Mouse (Mus musculus) splenic B cell, adult 2 months (primary cell): ENCODE measurements around the gene Lca5.

Source experiments
- DNase-seq: peaks from one replicate; pipeline ENCODE4 v3.0.0-alpha.2; 2011; ENCODE audit warnings: low read depth, low spot score
- H3K27me3 ChIP-seq: 2 replicates; pipeline ENCODE4 v1.6.1; 2012; ENCODE audit warnings: mild to moderate bottlenecking, low read length, moderate library complexity, mixed read lengths; ENCODE audit not compliant: control insufficient read depth, poor library complexity, insufficient read depth, severe bottlenecking
- H3K36me3 ChIP-seq: 2 replicates; pipeline ENCODE4 v1.6.1; 2012; ENCODE audit warnings: mild to moderate bottlenecking, low read length, moderate library complexity, mixed read lengths; ENCODE audit not compliant: control insufficient read depth, poor library complexity, insufficient read depth, severe bottlenecking

Lca5 gene

GRCm38 (mm10) chr9:83440392-83441357, at the start of gene Lca5:
Gene Lca5, minus strand, starts transcription at chr9:83441127.
- Histone ChIP-seq H3K27me3 (no peaks in the 10 kb centered on the region), H3K36me3 (no peaks in the 10 kb centered on the region)
- DNase-seq = peak; percentile 96

- DNase-seq = no peak
- H3K27me3 ChIP-seq = no peaks in the 10 kb centered on the region
These were observed 47.7 kb upstream of the Lca5 start for GRCm38 (mm10) chr9:83488491-83489210.

DNA sequence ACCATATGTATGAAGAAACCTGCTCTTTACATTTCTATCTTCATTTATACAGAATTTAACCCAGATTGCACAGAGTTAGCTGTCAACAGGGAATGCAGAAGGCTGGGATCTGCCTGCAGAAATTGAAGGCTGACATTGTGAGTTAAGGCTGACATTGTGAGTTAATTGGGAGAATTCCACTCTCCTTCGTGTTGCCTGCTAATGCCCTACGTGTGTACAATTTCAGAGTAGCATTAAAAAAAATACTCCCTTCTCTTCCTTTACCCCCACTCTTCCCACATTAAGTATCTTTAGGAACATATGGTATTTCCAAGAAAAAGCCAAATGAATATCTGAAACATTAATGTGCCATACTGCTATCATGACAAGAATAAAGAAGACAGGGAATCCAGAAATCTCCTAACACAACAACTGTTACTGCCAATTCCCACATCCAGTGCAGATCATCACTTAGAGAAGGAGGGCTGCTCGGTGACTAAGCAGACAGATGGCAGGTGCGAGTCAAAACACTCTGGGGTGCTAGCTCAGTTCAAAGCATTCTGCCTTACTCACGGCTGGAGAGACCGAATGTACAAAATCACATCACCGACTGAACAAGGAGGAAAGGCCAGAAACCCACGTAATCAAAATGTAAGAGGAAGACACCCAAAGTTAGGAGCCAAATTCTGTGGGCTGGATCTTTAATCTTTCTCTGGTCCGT, 47.0 kb upstream of the Lca5 start:
- no peaks in the 10 kb centered on the region for H3K36me3 ChIP-seq
- no peak for DNase-seq
- H3K27me3 ChIP-seq = no peaks in the 10 kb centered on the region

More at GRCm38 (mm10) chr9:83488491-83489210, 47.7 kb upstream of the Lca5 start:
- no peaks in the 10 kb centered on the region for H3K36me3 ChIP-seq

DNA sequence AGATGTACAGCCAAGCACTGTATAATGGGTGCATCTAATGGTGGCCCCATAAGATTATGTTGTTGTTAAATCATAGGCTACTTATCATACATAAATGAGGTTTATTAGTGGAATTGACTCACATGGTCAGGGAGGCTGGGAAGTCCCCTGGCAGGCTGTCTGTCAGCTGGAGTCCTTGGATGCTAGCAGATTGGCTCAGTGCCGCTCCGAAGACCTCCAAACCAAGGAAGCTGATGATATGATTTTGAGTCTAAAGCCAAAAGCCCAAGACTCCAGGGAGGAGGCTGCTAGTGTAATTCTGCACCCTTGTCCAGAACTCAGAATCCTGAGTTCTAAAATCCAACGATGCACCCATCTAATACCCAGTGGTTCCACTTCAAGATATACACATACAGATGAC, 45.0 kb upstream of the Lca5 start:
- H3K27me3 ChIP-seq = no peaks in the 10 kb centered on the region
- DNase-seq = no peak
- no peaks in the 10 kb centered on the region for H3K36me3 ChIP-seq

GRCm38 (mm10) chr9:83485357-83485756, 44.4 kb upstream of the Lca5 start:
- H3K36me3 ChIP-seq = no peaks in the 10 kb centered on the region
- DNase-seq = no peak
- no peaks in the 10 kb centered on the region for H3K27me3 ChIP-seq

- H3K36me3 ChIP-seq = no peaks in the 10 kb centered on the region
- H3K27me3 ChIP-seq = no peaks in the 10 kb centered on the region
- no peak for DNase-seq
These were observed 42.5 kb upstream of the Lca5 start for GRCm38 (mm10) chr9:83483419-83483818.

DNA sequence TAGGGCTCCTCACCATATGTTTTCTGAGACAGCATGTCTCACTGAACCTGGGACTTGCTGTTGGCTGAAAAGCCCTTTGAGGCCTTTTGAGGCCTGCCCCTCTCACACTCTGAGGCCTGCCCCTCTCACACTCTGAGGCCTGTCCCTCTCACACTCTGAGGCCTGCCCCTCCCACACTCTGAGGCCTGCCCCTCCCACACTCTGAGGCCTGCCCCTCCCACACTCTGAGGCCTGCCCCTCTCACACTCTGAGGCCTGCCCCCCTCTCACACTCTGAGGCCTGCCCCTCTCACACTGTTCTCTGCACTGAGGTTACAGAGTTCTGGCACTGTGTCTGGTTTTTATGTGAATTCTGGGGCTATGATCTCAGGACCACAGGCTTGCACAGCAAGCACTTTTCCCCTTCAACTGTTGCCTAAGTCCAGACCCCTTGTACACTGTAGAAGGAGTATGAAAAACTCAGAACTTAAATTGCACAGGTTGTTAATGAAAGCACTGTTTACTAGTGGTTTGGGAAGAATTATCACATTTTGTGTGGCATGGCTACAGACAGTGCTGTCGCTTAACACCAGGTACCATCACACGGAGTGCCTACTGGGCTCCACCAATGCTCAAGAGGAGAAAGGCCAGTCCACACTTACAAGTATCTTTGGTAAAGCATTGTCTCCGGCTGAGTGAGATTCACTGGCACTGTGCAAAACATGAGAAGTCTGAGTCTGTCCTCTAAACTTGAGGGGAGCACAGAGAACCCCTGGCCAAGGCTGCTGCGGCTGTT, 41.4 kb upstream of the Lca5 start:
- no peak for DNase-seq

DNA sequence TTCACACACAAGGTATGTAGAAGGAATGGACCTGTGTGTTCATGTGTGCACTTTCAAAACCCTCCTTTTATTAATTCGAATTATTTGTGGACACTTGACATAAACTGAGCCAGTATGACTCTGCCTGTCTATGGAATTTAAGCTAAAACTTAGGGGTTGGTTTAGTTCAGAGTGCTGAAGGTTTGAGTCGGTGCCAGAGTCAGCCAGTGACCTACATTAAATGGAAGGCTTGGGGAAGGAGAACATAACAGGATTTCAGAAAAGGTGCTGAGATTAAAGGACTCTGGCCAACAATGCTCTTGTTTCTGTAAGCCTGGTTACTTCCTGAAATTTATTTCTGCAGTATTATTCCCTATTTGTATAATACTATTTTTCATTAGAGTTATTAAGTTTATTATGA, 28.9 kb upstream of the Lca5 start:
- Histone ChIP-seq H3K36me3 (no peaks in the 10 kb centered on the region), H3K27me3 (no peaks in the 10 kb centered on the region)
- no peak for DNase-seq

More for the DNA sequence above, 41.4 kb upstream of the Lca5 start:
- Histone ChIP-seq H3K27me3 (no peaks in the 10 kb centered on the region), H3K36me3 (no peaks in the 10 kb centered on the region)

- DNase-seq = peak; percentile 73
- no peaks in the 10 kb centered on the region for H3K27me3 ChIP-seq
These were observed 6.8 kb upstream of the Lca5 start for GRCm38 (mm10) chr9:83447771-83448170.

DNA sequence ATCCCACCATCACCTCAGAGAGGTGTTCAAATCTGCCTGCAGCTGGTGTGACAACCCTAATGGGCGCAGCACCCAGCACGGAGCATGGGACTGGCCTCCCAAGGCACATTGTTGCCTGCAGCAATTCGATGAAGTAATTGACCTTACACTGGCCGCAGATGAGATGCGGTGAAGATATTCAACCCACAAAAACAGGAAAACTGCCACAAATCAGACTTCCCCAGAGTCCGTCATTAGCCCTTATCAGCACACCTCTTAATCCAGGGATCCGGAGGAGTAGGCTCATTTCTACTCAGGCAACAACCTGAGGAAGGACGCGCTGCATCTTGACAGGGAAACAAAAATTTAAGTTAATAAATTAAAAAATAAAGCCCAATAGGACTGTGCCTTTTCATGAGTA, 6.2 kb upstream of the Lca5 start:
- H3K36me3 ChIP-seq = no peaks in the 10 kb centered on the region

More at GRCm38 (mm10) chr9:83447771-83448170, 6.8 kb upstream of the Lca5 start:
- H3K36me3 ChIP-seq = no peaks in the 10 kb centered on the region

GRCm38 (mm10) chr9:83437621-83438020, 3.3 kb downstream of the Lca5 start:
- no peaks in the 10 kb centered on the region for H3K36me3 ChIP-seq
- DNase-seq = peak; percentile 57
- H3K27me3 ChIP-seq = no peaks in the 10 kb centered on the region

More for the DNA sequence above, 6.2 kb upstream of the Lca5 start:
- no peaks in the 10 kb centered on the region for H3K27me3 ChIP-seq
- no peak for DNase-seq

DNA sequence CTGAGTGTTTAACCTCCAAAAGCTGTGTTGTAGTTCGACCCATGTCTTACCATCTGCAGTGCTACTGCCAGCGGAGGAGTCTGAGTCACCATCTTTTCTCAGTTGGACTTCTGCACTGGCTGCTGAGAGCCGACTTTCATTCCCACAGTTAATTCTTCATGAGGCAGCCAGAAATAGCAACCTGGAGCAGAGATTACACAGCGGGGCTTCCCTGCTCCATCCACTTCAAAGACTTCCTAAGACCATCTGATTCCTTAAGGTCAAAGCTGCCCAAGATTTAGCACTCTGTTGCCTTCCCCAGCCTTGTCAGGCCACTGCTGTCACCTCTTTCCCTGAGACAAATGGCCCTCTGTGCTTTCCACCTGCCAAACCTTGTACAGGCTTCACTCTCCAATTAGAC, 6.4 kb downstream of the Lca5 start:
- Histone ChIP-seq H3K27me3 (no peaks in the 10 kb centered on the region), H3K36me3 (no peaks in the 10 kb centered on the region)
- DNase-seq = no peak

DNA sequence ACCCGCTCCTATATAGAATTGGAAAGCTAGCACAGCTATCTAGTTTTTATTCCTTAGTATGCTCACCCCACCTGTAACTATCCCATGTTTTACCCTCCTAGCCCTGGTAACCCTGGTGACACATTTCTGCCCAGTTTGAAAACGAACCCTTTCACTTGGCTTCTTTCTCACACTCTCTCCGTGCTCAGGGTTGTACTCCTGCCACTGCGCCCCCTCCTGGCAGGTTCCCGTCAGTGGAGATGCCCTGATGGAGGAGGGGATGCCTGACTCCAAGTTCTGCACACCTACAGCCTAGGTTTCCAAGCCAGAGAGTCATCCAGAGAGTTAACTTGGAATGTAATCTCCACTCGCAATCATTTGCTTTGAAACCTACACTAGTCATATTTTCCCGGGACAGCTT, 7.3 kb downstream of the Lca5 start:
- DNase-seq = peak; percentile 67
- H3K36me3 ChIP-seq = no peaks in the 10 kb centered on the region
- H3K27me3 ChIP-seq = no peaks in the 10 kb centered on the region

DNA sequence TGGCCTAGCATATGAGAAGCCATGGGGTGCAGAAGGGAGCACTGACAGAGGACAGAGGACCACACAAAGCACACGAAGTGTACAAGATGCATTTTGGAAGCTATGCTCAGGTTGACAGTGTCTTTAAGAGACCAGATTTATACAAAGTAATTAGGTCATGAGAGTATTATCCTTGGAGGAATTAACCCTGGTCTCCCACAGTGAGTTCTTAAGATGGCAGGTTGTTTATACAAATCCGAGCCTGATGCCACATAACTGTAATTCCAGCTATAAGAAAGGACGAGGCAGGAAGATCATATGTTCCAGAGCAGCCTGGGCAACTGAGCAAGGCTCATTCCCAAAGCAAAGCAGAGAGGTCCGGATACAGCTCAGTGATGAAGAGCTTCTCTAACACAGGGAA, 13.0 kb downstream of the Lca5 start:
- no peak for DNase-seq
- Histone ChIP-seq H3K36me3 (peaks cover under 1% of the 10 kb centered on the region; the same call in 1 of the 2 replicates), H3K27me3 (no peaks in the 10 kb centered on the region)
